Mouse (Mus musculus) E14TG2a.4 (cell line): ENCODE results near the gene Gm5152.
"Not testable (repeated sequence)": the region's sequence is repeated elsewhere in the genome, so short reads cannot be mapped to it uniquely, and the experiment has no call there.

Experiments used
- CTCF ChIP-seq: conservative IDR thresholded peaks from 2 replicates; pipeline ENCODE4 v1.5.1; 2014; ENCODE audit warnings: low read length
- NANOG ChIP-seq: IDR thresholded peaks from 2 replicates; pipeline ENCODE4 v1.6.1; 2014; ENCODE audit warnings: borderline replicate concordance, low read length, mixed read lengths

DNA sequence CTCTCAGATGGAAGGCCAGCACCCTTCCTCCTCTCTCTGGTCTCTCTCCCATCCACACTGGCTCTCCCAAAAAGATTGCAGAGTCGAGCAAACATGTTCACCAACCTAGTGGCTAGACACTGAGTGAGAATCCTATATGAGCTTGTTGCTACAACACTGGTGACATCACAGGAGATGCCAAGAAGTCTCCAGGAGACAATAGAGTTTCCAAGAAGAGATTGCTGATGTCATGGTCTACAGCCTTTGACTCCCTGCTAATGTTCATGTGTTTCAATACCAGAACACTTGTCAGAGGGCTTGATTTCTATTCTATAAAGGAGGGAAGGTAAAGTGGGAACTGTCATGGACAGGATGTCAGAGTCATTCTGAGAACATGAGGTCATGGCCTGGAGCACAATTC, at the start of gene Gm5152:
- not testable (repeated sequence) for TF ChIP-seq CTCF, NANOG
